Mouse (Mus musculus) stomach, embryonic 14.5 days (tissue): ENCODE measurements at regions not wholly inside any gene's neighbourhood (a gene's known extent, or its start where the extent isn't known, plus 50 kb on each side); places are given as distances from the start of the nearest gene placed in this dataset. TPM values are rescaled to one million over a fixed set of nuclear protein-coding genes. Genes with fewer than 3 reads are reported as not detected.

Experiments used
- microRNA-seq: library from miRNA; unstranded; fragments of <30 nt; microRNA quantifications from one replicate; pipeline ENCODE4, GENCODE M21; 2016

Small RNA genes in the stretch of these regions (microRNA-seq; reads per million reads assigned to microRNA genes)
- not detected for gene Gm44358
